Mouse (Mus musculus) limb, embryonic 14.5 days (tissue): ENCODE data around the gene Blcap. TPM values are rescaled to one million over a fixed set of nuclear protein-coding genes. Genes with fewer than 3 reads are reported as not detected.

ENCODE experiments used
- ATAC-seq: fragments of 200-750 bp; cut with Nextera tagmentation; 2 replicates; pipeline ENCODE4 v1.8.0; 2017; ENCODE audit warnings: low read depth, moderate number of reproducible peaks, moderate TSS enrichment; ENCODE audit not compliant: low FRiP score
- DNase-seq: peaks from one replicate; pipeline ENCODE4 v3.0.0-alpha.2; 2015; ENCODE audit warnings: low spot score
- H3K27ac ChIP-seq: fragments of 300-500 bp; sonication (generic); replicated peaks from 2 replicates; pipeline ENCODE4 v1.5.1; 2014; ENCODE audit warnings: low read depth, mild to moderate bottlenecking, low read length, moderate library complexity, mixed read lengths
- H3K27me3 ChIP-seq: fragments of 300-500 bp; sonication (generic); 2 replicates; pipeline ENCODE4 v1.6.1; 2014; ENCODE audit warnings: low read length, mixed read lengths; ENCODE audit not compliant: control insufficient read depth, insufficient read depth
- H3K36me3 ChIP-seq: fragments of 300-500 bp; sonication (generic); 2 replicates; pipeline ENCODE4 v1.6.1; 2014; ENCODE audit warnings: mild to moderate bottlenecking, low read length, moderate library complexity, mixed read lengths; ENCODE audit not compliant: control insufficient read depth, insufficient read depth
- H3K4me1 ChIP-seq: fragments of 300-500 bp; sonication (generic); 2 replicates; pipeline ENCODE4 v1.6.1; 2014; ENCODE audit warnings: antibody characterized with exemption, low read length, mixed read lengths; ENCODE audit not compliant: control insufficient read depth, insufficient read depth
- H3K4me2 ChIP-seq: fragments of 300-500 bp; sonication (generic); replicated peaks from 2 replicates; pipeline ENCODE4 v1.6.1; 2014; ENCODE audit warnings: low read depth, mild to moderate bottlenecking, low read length, moderate library complexity; ENCODE audit not compliant: severe bottlenecking
- H3K4me3 ChIP-seq: fragments of 300-500 bp; sonication (generic); replicated peaks from 2 replicates; pipeline ENCODE4 v1.5.1; 2014; ENCODE audit warnings: low read length
- H3K9ac ChIP-seq: fragments of 300-500 bp; sonication (generic); 2 replicates; pipeline ENCODE4 v1.6.1; 2014; ENCODE audit warnings: mild to moderate bottlenecking, low read depth, low read length, moderate library complexity; ENCODE audit not compliant: severe bottlenecking
- H3K9me3 ChIP-seq: fragments of 300-500 bp; sonication (generic); 2 replicates; pipeline ENCODE4 v1.6.1; 2016; ENCODE audit warnings: low read length; ENCODE audit not compliant: control insufficient read depth
- POLR2A ChIP-seq: fragments of 200-500 bp; IDR thresholded peaks from 2 replicates; pipeline ENCODE4 v1.8.0; 2012; ENCODE audit warnings: inconsistent platforms, mild to moderate bottlenecking, moderate library complexity, borderline replicate concordance; ENCODE audit not compliant: insufficient read depth, insufficient read length; ENCODE audit errors: extremely low read depth
- WGBS: fragments of 180-500 bp; shearing (Covaris S2); extraction: QIAGEN DNeasy Blood & Tissue Kit; methylation state at CpG from one replicate; pipeline ENCODE4 v1.1.7; 2014; 5-methylcytosine and 5-hydroxymethylcytosine counted together
- polyA plus RNA-seq, 2 experiments: library from polyadenylated mRNA; depleted of rRNA in 1 of 2; stranded (reverse) in 1 of 2; unstranded in 1 of 2; fragments of >200 nt; fragmentation: Nextera tagmentation in 1 of 2; extraction: Ambion mirVana in 1 of 2; gene quantifications; 2 replicates each; pipeline versions ENCODE4 v1.2.1 to v1.2.3; 2012 to 2014

The Blcap gene
- polyA plus RNA-seq, 2 experiments = 60.3 to 65.4 TPM

- no peak overlapping the region for H3K27ac ChIP-seq
- no peak for DNase-seq
- WGBS = 33% methylated on average over 7 of the region's 7 CpGs
- H3K4me2 ChIP-seq = no peak overlapping the region
- no peaks in the 10 kb centered on the region for H3K9me3 ChIP-seq
- H3K36me3 ChIP-seq = no peaks in the 10 kb centered on the region
- no peaks in the 10 kb centered on the region for H3K27me3 ChIP-seq
- no peak for ATAC-seq
- H3K9ac ChIP-seq = no peak overlapping the region
- no peak overlapping the region for H3K4me3 ChIP-seq
- no peak for TF ChIP-seq POLR2A
- peaks cover 16% of the 10 kb centered on the region for H3K4me1 ChIP-seq
Measured at GRCm38 (mm10) chr2:157518451-157518850, 52.6 kb downstream of the Blcap start.

GRCm38 (mm10) chr2:157517526-157517925 lies 53.5 kb downstream of the Blcap start:
- Histone ChIP-seq H3K27ac (no peak overlapping the region), H3K36me3 (no peaks in the 10 kb centered on the region), H3K9me3 (no peaks in the 10 kb centered on the region), H3K27me3 (no peaks in the 10 kb centered on the region), H3K4me2 (no peak overlapping the region), H3K4me3 (no peak overlapping the region), H3K9ac (no peak overlapping the region), H3K4me1 (peaks cover 21% of the 10 kb centered on the region)
- DNase-seq = no peak
- TF ChIP-seq POLR2A = no peak
- no peak for ATAC-seq
- WGBS = 73% methylated on average over 6 of the region's 6 CpGs

GRCm38 (mm10) chr2:157514353-157514752 lies 56.7 kb downstream of the Blcap start:
- WGBS = 22% methylated on average over 4 of the region's 4 CpGs
- peak; percentile 39 for DNase-seq
- Histone ChIP-seq H3K36me3 (no peaks in the 10 kb centered on the region), H3K4me2 (no peak overlapping the region), H3K9ac (no peak overlapping the region), H3K4me3 (no peak overlapping the region), H3K27me3 (no peaks in the 10 kb centered on the region), H3K4me1 (peaks cover 18% of the 10 kb centered on the region), H3K9me3 (no peaks in the 10 kb centered on the region), H3K27ac (0 out of 2 replicates have a peak overlapping the region, but pooled peaks have one; percentile 3)
- ATAC-seq = peak; percentile 72
- no peak for TF ChIP-seq POLR2A

GRCm38 (mm10) chr2:157513737-157514208 lies 57.3 kb downstream of the Blcap start:
- no peak for TF ChIP-seq POLR2A
- Histone ChIP-seq H3K4me2 (no peak overlapping the region), H3K9me3 (no peaks in the 10 kb centered on the region), H3K27ac (0 out of 2 replicates have a peak overlapping the region, but pooled peaks have one; percentile 3), H3K36me3 (no peaks in the 10 kb centered on the region), H3K9ac (no peak overlapping the region), H3K27me3 (no peaks in the 10 kb centered on the region), H3K4me3 (no peak overlapping the region), H3K4me1 (peaks cover 18% of the 10 kb centered on the region)
- DNase-seq = peak; percentile 48
- ATAC-seq = peak; percentile 79
- WGBS = 18% methylated on average over 9 of the region's 9 CpGs

- Histone ChIP-seq H3K36me3 (no peaks in the 10 kb centered on the region), H3K9ac (no peak overlapping the region), H3K4me3 (no peak overlapping the region), H3K4me1 (peaks cover 18% of the 10 kb centered on the region), H3K4me2 (no peak overlapping the region), H3K9me3 (no peaks in the 10 kb centered on the region), H3K27ac (no peak overlapping the region), H3K27me3 (no peaks in the 10 kb centered on the region)
- DNase-seq (no peak), ATAC-seq (no peak)
- TF ChIP-seq POLR2A = no peak
- WGBS = 71% methylated on average over 9 of the region's 9 CpGs
Measured at GRCm38 (mm10) chr2:157512859-157513258, 58.2 kb downstream of the Blcap start.

- DNase-seq (no peak), ATAC-seq (no peak)
- no peaks in the 10 kb centered on the region for H3K9me3 ChIP-seq
- no peak overlapping the region for H3K9ac ChIP-seq
- no peaks in the 10 kb centered on the region for H3K36me3 ChIP-seq
- H3K4me2 ChIP-seq = no peak overlapping the region
- H3K4me1 ChIP-seq = peaks cover 26% of the 10 kb centered on the region
- no peak overlapping the region for H3K27ac ChIP-seq
- no peaks in the 10 kb centered on the region for H3K27me3 ChIP-seq
- WGBS = 89% methylated on average over 4 of the region's 4 CpGs
- no peak for TF ChIP-seq POLR2A
- no peak overlapping the region for H3K4me3 ChIP-seq
Measured at GRCm38 (mm10) chr2:157510031-157510430, 61.0 kb downstream of the Blcap start.
